Mouse (Mus musculus): ENCODE data around the gene Vcpkmt. TPM values are rescaled to one million over a fixed set of nuclear protein-coding genes. Genes with fewer than 3 reads are reported as not detected.
"Not testable (repeated sequence)": the region's sequence is repeated elsewhere in the genome, so short reads cannot be mapped to it uniquely, and the experiment has no call there.

Gene Vcpkmt
- 24.1 and 29.1 TPM in 2 replicates for polyA plus RNA-seq (2016; fragmentation: Nextera tagmentation; extraction: Ambion mirVana)

DNA sequence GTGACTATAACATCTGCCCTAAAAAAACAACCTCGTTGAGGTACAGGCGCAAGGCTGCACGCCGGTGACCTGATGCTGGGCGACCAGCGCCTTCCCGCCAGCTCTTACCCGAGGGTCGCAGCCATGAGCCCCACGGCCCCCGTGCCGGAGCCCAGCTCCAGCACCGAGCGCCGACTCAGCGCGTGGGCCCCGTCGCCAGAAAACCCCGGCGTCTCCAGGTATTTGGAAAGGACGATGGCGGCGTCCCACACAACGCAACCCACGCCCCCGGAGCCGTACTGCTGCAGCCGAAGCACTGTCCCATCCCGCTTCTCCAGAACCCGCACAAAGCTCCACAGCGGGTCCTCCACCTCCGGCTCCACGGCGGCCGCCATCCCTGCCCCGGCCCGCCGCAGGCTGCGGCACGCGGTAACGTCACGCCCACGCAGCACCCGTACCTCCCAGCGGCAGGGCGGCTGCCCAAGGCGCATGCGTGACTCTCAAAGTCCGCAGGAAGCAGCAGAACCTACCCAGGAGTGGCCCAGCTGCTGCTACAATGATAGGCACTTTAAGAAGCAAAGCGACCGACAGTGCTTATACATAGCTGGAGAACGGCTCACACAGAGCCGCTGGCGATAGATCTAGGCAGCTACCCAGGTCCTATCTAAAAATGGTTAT, at the start of gene Vcpkmt:
Gene Vcpkmt (minus strand): TSS at position 416 of the 657 bp plus-strand sequence.
- no peaks in the 10 kb centered on the region for H3K27me3 ChIP-seq
- ATAC-seq (ENCODE audit: low FRiP score): peak; percentile 97
- H3K4me2 ChIP-seq: peak within 1 kb of the TSS; percentile 70
- H3K9me3 ChIP-seq: no peaks in the 10 kb centered on the region
- peaks cover 22% of the 10 kb centered on the region for H3K4me1 ChIP-seq
- peak within 1 kb of the TSS; percentile 75 for H3K27ac ChIP-seq
- H3K9ac ChIP-seq: peak within 1 kb of the TSS; percentile 93
- peaks cover 44% of the 10 kb centered on the region for H3K36me3 ChIP-seq (replicated peaks)
- WGBS: under 1% methylated on average over 54 of the region's 56 CpGs
- peak within 1 kb of the TSS; percentile 88 for H3K4me3 ChIP-seq (replicated peaks)

DNA sequence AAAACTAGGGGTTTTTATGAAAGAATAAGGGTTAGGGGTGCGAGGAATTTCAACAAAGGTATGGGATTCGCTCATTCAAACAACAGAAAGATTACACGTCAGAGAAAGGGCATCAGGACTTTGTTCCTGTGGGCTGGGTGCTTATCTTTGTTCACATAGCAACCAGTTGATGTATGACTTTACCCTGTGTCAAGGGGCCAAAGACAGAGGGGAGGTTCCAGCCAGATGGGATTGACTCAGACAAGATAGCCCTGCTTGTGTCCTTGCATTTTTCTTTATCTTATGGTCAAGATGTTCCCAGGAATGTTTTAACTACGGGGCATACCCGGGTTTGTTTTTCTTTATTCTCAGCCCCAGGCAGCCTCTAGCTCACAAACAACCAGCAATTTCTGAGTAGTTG, 35.8 kb upstream of the Vcpkmt start:
- not testable (repeated sequence) for H3K4me3 ChIP-seq (replicated peaks); H3K9ac ChIP-seq; H3K27me3 ChIP-seq; H3K4me2 ChIP-seq; H3K4me1 ChIP-seq; ATAC-seq (ENCODE audit: low FRiP score); H3K27ac ChIP-seq; H3K9me3 ChIP-seq
- 88% methylated on average over 5 of the region's 5 CpGs for WGBS
- peaks cover 25% of the 10 kb centered on the region for H3K36me3 ChIP-seq (replicated peaks)

DNA sequence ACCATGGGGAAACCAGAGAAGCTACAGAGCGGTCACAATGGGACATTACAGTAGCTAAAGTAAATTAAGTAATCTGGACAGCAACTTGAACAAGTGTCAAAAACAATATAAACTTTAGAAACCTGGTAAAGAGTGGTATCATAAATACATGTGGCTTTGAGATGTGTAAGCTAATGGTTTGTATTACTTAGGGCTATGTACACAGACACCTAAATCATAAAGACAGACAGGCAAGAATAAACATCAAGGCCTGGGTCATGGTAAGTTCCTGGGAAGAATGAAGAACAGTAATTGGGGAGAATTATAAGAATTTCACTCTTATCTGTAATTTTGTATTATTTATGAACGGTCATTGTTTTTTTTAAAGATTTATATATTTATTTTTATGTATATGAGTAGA, 21.5 kb upstream of the Vcpkmt start:
- H3K4me3 ChIP-seq (replicated peaks): no peak overlapping the region
- H3K36me3 ChIP-seq (replicated peaks): peaks cover 16% of the 10 kb centered on the region; the same call in 1 of the 2 replicates
- no peak overlapping the region for H3K27ac ChIP-seq
- no peak overlapping the region for H3K4me2 ChIP-seq
- ATAC-seq (ENCODE audit: low FRiP score): no peak
- H3K9ac ChIP-seq: no peak overlapping the region
- no peaks in the 10 kb centered on the region for H3K4me1 ChIP-seq
- 97% methylated on average over 2 of the region's 2 CpGs for WGBS
- no peaks in the 10 kb centered on the region for H3K27me3 ChIP-seq
- H3K9me3 ChIP-seq: no peaks in the 10 kb centered on the region

DNA sequence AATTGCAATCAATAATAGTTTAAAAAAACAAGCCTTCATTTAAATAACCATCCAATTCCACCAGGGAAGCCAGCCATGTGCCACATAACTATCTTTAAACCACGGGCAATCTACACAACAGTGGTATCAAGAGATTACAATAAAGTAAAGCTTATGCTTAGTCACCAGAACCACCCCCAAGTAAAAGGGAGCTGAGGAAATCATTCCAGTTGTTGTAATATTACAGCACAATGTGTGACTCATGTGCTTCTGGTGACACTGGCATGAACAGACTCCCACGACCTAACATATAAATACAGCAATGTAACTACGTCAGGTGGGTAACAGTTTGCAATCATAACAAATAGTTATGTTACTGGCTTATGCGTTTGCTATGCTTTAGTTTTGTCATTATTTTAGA, 14.6 kb upstream of the Vcpkmt start:
- 86% methylated on average over 4 of the region's 4 CpGs for WGBS
- ATAC-seq (ENCODE audit: low FRiP score): no peak

DNA sequence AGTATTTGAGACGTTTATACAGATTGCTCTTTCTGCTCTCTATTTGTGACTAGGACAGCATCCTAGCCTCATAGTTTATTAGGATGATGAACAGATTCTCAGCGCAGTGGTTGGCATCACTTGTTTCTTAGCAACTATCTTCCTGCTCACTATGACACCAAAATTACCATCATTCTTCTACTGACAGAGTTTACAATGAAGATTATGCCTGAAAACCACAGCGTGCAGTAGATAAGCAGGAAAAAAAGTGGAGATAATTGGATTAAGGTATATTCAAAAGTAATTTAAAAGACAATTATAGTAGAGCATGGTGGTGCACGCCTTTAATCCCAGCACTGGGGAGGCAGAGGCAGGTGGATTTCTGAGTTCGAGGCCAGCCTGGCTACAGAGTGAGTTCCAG, 10.3 kb upstream of the Vcpkmt start:
- H3K27me3 ChIP-seq: no peaks in the 10 kb centered on the region
- WGBS: 88% methylated on average over 5 of the region's 5 CpGs
- no peak overlapping the region for H3K27ac ChIP-seq
- no peak for ATAC-seq (ENCODE audit: low FRiP score)
- no peaks in the 10 kb centered on the region for H3K4me1 ChIP-seq
- peaks cover 26% of the 10 kb centered on the region for H3K36me3 ChIP-seq (replicated peaks)
- no peak overlapping the region for H3K4me2 ChIP-seq
- H3K9me3 ChIP-seq: no peaks in the 10 kb centered on the region
- no peak overlapping the region for H3K4me3 ChIP-seq (replicated peaks)
- no peak overlapping the region for H3K9ac ChIP-seq

More for the DNA sequence above, 14.6 kb upstream of the Vcpkmt start:
- Histone ChIP-seq H3K27me3 (no peaks in the 10 kb centered on the region), H3K36me3 (replicated peaks) (peaks cover 15% of the 10 kb centered on the region), H3K4me1 (no peaks in the 10 kb centered on the region), H3K4me3 (replicated peaks) (no peak overlapping the region), H3K9ac (no peak overlapping the region), H3K9me3 (no peaks in the 10 kb centered on the region), H3K4me2 (no peak overlapping the region), H3K27ac (no peak overlapping the region)

DNA sequence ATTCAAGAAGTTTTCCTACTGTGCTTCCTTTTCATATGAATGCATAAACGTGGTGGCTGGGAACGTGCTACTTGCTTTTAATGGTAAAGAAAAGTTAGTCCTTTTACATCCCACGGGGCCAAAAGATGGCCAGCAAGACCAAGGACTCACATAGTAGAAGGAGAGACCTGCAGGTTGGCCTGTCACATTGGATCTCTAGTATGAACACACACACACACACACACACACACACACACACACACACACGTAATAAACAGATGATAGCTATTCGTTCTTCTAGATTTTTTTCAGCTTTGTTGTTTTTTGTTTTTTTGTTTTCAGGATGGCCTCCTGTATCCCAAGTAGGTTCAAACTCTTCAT, 422 bp upstream of the Vcpkmt start:
- 45% methylated on average over 5 of the region's 5 CpGs for whole genome bisulfite sequencing
- Histone ChIP-seq H3K4me3 (replicated peaks) (peak overlapping the region; percentile 88), H3K9me3 (no peaks in the 10 kb centered on the region), H3K27me3 (no peaks in the 10 kb centered on the region), H3K4me1 (peaks cover 22% of the 10 kb centered on the region), H3K9ac (peak overlapping the region; percentile 93), H3K4me2 (peak overlapping the region; percentile 70), H3K36me3 (replicated peaks) (peaks cover 41% of the 10 kb centered on the region), H3K27ac (peak overlapping the region; percentile 75; the same call in 1 of the 2 replicates)
- ATAC-seq (ENCODE audit: low FRiP score): peak; percentile 39

DNA sequence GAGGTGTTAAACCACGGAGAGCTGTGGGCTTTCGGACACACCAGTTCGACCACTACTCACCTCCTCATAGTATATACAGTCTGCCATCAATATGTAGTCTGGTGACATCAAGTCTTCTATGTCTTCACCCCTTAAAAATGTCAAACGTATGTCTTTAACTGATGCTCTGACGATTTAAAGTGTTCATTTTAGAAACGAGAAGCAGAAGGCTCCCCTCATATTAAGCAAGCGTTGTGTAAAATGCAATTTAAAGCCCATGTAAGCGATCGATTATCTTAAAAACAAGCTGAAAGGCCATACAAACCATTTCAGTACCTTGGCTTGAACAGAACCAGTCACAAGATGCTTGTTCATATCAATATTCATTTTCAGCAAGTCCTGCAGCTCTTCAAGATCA, 614 bp downstream of the Vcpkmt start:
- peaks cover 46% of the 10 kb centered on the region for H3K36me3 ChIP-seq (replicated peaks)

DNA sequence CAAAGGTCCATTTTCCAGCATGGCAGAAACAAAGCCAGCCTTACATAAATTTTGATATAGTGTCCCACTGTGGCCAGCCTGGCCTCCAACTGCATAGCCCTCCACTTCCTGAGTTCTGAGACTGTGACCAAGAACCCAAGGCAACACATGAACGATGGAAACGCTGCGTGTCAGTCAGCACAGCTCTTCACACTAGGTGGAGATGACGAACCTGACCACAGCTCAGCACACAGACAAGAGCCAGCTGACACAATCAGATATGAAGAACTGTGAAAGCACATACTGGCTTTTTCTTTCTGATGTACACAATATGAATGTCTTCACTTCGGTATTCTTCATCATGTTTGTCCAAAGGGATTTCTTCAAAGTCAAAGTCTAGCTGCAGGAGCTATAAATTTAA, 3.2 kb downstream of the Vcpkmt start:
- ATAC-seq (ENCODE audit: low FRiP score): no peak
- 96% methylated on average over 5 of the region's 5 CpGs for WGBS

More for the DNA sequence above, 614 bp downstream of the Vcpkmt start:
- peak overlapping the region; percentile 88 for H3K4me3 ChIP-seq (replicated peaks)
- peaks cover 22% of the 10 kb centered on the region for H3K4me1 ChIP-seq
- WGBS: 31% methylated on average over 9 of the region's 9 CpGs
- H3K4me2 ChIP-seq: peak overlapping the region; percentile 70
- no peaks in the 10 kb centered on the region for H3K27me3 ChIP-seq
- no peak for ATAC-seq (ENCODE audit: low FRiP score)
- H3K9ac ChIP-seq: peak overlapping the region; percentile 93
- H3K9me3 ChIP-seq: no peaks in the 10 kb centered on the region
- H3K27ac ChIP-seq: peak overlapping the region; percentile 75; the same call in 1 of the 2 replicates

DNA sequence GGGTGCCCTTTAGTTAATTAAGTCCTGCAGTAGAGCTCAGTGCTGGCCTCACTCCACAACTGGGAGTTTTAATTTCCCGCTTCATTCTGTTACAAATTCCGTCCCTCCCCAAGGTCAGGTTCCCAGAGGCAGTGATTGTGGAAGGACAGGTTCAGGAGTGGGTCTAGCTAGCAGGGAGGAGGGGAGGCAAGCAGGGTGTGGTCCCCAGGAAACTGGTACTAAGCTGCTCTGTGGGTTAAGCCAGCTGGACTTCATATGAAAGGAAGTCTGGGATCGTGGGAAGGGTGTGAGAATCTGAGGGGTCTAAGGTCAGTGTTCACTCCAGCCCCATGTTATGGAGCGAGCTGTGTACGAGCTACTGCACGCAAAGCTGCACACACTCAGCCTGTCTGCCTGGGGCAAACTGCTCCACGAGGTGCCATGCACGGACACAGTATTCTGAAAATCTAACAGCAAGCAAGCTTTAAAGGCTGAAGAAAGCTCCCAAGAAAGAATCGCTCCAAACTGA, 6.7 kb downstream of the Vcpkmt start:
- H3K27me3 ChIP-seq: no peaks in the 10 kb centered on the region
- no peak for ATAC-seq (ENCODE audit: low FRiP score)
- no peak overlapping the region for H3K4me3 ChIP-seq (replicated peaks)
- H3K36me3 ChIP-seq (replicated peaks): peaks cover 33% of the 10 kb centered on the region
- WGBS: 90% methylated on average over 9 of the region's 9 CpGs
- H3K27ac ChIP-seq: no peak overlapping the region
- no peaks in the 10 kb centered on the region for H3K9me3 ChIP-seq
- H3K4me2 ChIP-seq: no peak overlapping the region
- peaks cover 3% of the 10 kb centered on the region for H3K4me1 ChIP-seq
- no peak overlapping the region for H3K9ac ChIP-seq

More for the DNA sequence above, 3.2 kb downstream of the Vcpkmt start:
- no peak overlapping the region for H3K4me3 ChIP-seq (replicated peaks)
- H3K9me3 ChIP-seq: no peaks in the 10 kb centered on the region
- no peak overlapping the region for H3K4me2 ChIP-seq
- no peak overlapping the region for H3K9ac ChIP-seq
- no peak overlapping the region for H3K27ac ChIP-seq
- H3K27me3 ChIP-seq: no peaks in the 10 kb centered on the region
- peaks cover 35% of the 10 kb centered on the region for H3K36me3 ChIP-seq (replicated peaks)
- H3K4me1 ChIP-seq: peaks cover 22% of the 10 kb centered on the region

DNA sequence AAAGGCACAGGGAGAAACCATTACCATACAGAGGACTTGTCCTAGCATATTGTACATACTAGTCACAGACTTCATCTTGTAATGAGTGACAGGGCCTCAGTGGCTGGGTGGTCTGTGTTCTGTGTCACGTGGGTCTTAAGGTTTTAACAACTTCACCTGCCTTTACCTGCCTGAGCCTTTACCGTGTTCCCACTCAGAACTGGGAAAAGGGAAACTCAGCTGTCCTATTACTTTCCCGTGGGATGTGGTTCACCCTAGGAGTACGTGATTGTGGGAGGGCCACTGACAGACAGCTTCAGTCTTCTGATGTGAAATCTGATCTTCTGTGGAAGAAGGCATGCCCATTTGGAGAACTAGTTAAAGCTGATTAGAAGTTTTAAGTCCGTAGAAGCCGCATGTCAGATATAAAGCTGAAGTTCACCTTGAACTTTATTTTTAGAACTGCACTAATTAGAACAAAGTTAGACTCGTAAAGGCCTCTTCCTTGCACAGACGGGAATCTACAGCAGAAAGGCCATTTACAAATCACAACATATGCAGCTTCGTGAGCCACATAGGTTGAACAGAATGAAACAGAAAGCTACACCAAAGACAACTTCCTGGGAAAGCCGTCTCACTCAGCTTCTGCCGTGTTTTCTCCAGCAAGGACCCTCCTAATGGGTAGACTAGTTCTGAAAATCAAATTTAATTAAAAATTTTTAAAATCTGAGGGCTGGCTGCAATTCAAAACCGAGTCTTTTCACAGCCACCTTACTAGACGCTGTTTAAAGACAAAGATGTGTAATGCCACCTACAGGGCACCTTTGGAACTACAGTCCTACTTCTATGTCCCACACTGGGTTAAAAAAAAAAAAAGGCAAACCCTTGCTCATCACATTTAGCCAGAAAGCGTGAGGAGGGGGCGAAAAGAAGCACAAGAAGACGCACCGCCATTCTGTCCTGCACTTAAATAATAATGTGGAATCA, 8.6 kb downstream of the Vcpkmt start:
- WGBS: 29% methylated on average over 17 of the region's 17 CpGs
- H3K36me3 ChIP-seq (replicated peaks): peaks cover 26% of the 10 kb centered on the region
- peak overlapping the region; percentile 38 for H3K4me2 ChIP-seq
- no peaks in the 10 kb centered on the region; the same call in 1 of the 2 replicates for H3K4me1 ChIP-seq
- peak; percentile 69 for ATAC-seq (ENCODE audit: low FRiP score)
- no peak overlapping the region for H3K4me3 ChIP-seq (replicated peaks)
- no peak overlapping the region for H3K27ac ChIP-seq
- no peaks in the 10 kb centered on the region for H3K27me3 ChIP-seq
- H3K9ac ChIP-seq: no peak overlapping the region
- H3K9me3 ChIP-seq: no peaks in the 10 kb centered on the region

DNA sequence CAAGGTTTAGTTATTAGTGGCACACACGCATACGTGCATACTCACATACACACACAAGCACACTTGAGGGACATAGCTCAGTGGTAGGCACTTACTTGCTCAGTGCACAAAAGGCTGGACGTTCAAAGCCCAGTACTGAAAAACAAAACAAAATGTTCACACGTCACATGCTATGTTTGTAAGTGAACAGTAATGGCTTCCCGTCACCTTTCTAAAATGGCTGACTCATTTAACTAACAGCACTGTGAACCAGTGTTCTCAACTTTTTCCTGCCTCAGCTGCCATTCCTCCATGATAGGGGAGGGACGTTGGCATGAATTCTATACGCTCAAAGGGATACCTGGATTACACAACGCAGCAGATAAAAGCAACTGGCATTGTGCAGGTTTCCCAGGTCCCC, 9.6 kb downstream of the Vcpkmt start:
- no peak overlapping the region for H3K9ac ChIP-seq
- no peak for ATAC-seq (ENCODE audit: low FRiP score)
- H3K9me3 ChIP-seq: no peaks in the 10 kb centered on the region
- H3K36me3 ChIP-seq (replicated peaks): peaks cover 20% of the 10 kb centered on the region
- no peaks in the 10 kb centered on the region for H3K27me3 ChIP-seq
- no peaks in the 10 kb centered on the region; the same call in 1 of the 2 replicates for H3K4me1 ChIP-seq
- 89% methylated on average over 8 of the region's 8 CpGs for WGBS
- no peak overlapping the region for H3K27ac ChIP-seq
- H3K4me3 ChIP-seq (replicated peaks): no peak overlapping the region
- no peak overlapping the region for H3K4me2 ChIP-seq

DNA sequence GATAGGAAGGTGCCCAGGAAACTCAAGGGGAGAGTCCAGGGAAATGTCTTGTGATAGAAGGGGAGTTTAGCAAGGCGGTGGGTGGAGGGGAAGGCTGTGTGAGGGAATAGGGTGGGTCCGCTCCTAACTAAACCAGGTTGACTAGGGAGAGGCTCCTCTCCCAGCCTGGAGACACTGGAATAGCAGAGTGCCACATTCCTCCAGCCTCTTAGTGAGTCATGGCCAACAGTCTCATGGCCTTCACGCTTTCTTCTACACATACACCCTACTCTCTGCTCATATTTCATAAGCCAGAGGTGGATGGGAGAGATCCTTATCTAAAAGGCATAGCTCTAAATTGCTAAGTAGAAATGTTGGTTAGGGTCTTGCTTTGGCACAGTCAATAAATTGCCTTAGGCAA, 12.9 kb downstream of the Vcpkmt start:
- H3K9ac ChIP-seq: no peak overlapping the region
- H3K4me1 ChIP-seq: no peaks in the 10 kb centered on the region; the same call in 1 of the 2 replicates
- no peaks in the 10 kb centered on the region for H3K9me3 ChIP-seq
- H3K36me3 ChIP-seq (replicated peaks): no peaks in the 10 kb centered on the region
- 94% methylated on average over 3 of the region's 3 CpGs for WGBS
- H3K27ac ChIP-seq: no peak overlapping the region
- H3K4me3 ChIP-seq (replicated peaks): no peak overlapping the region
- no peak for ATAC-seq (ENCODE audit: low FRiP score)
- no peak overlapping the region for H3K4me2 ChIP-seq
- H3K27me3 ChIP-seq: no peaks in the 10 kb centered on the region

Data from forebrain, embryonic 12.5 days (tissue).